Mouse (Mus musculus): Measurements from ENCODE around the gene Fndc5.

GRCm38 (mm10) chr4:129102133-129102829, 34.5 kb upstream of the Fndc5 start:
- TF ChIP-seq POLR2A (IDR thresholded peaks at IDR 0.05; ENCODE audit: borderline replicate concordance, control insufficient read depth, low read depth, low read length), result no peak
- no peak for TF ChIP-seq CTCF (IDR thresholded peaks at IDR 0.05; ENCODE audit: control insufficient read depth, insufficient read depth, low read length)
